Mouse (Mus musculus): ENCODE results near the gene Ppp2r5b.

The Ppp2r5b gene

GRCm38 (mm10) chr19:6235084-6236052, at the start of gene Ppp2r5b:
Gene Ppp2r5b (minus strand): TSS chr19:6235872.
- WGBS = 2% methylated on average over 48 of the region's 48 CpGs

GRCm38 (mm10) chr19:6285226-6285625, 49.6 kb upstream of the Ppp2r5b start:
- WGBS = 84% methylated on average over 8 of the region's 8 CpGs

GRCm38 (mm10) chr19:6284502-6284901, 48.8 kb upstream of the Ppp2r5b start:
- 92% methylated on average over 12 of the region's 12 CpGs for WGBS

GRCm38 (mm10) chr19:6283001-6283400, 47.3 kb upstream of the Ppp2r5b start:
- 87% methylated on average over 5 of the region's 5 CpGs for WGBS

- WGBS = 87% methylated on average over 14 of the region's 14 CpGs
These were observed 45.7 kb upstream of the Ppp2r5b start for GRCm38 (mm10) chr19:6281122-6282020.

GRCm38 (mm10) chr19:6280554-6280953, 44.9 kb upstream of the Ppp2r5b start:
- WGBS = 84% methylated on average over 7 of the region's 7 CpGs

GRCm38 (mm10) chr19:6279481-6280144, 43.9 kb upstream of the Ppp2r5b start:
- 73% methylated on average over 6 of the region's 6 CpGs for WGBS

- 38% methylated on average over 6 of the region's 6 CpGs for WGBS
These were observed 42.9 kb upstream of the Ppp2r5b start for GRCm38 (mm10) chr19:6278439-6279073.

GRCm38 (mm10) chr19:6277661-6278438, 42.2 kb upstream of the Ppp2r5b start:
- WGBS = 9% methylated on average over 10 of the region's 10 CpGs

GRCm38 (mm10) chr19:6276426-6277421, 41.1 kb upstream of the Ppp2r5b start, which contains the start of gene Ehd1:
Gene Ehd1 (plus strand): TSS chr19:6276725.
- WGBS = under 1% methylated on average over 104 of the region's 106 CpGs

- whole genome bisulfite sequencing = 11% methylated on average over 15 of the region's 15 CpGs
These were observed 40.2 kb upstream of the Ppp2r5b start for GRCm38 (mm10) chr19:6275740-6276389.

- WGBS = 91% methylated on average over 13 of the region's 13 CpGs
These were observed 38.4 kb upstream of the Ppp2r5b start for GRCm38 (mm10) chr19:6273998-6274608.

GRCm38 (mm10) chr19:6273592-6273991, 37.9 kb upstream of the Ppp2r5b start:
- WGBS = 75% methylated on average over 4 of the region's 4 CpGs

GRCm38 (mm10) chr19:6272738-6273137, 37.1 kb upstream of the Ppp2r5b start:
- WGBS = 51% methylated on average over 4 of the region's 4 CpGs

GRCm38 (mm10) chr19:6272053-6272452, 36.4 kb upstream of the Ppp2r5b start:
- WGBS = 88% methylated on average over 7 of the region's 7 CpGs

GRCm38 (mm10) chr19:6271206-6271605, 35.5 kb upstream of the Ppp2r5b start:
- 72% methylated on average over 8 of the region's 8 CpGs for WGBS

- 86% methylated on average over 9 of the region's 9 CpGs for WGBS
These were observed 35.0 kb upstream of the Ppp2r5b start for GRCm38 (mm10) chr19:6270661-6271060.

Data from cerebral cortex, adult 2 months (tissue).